Mouse (Mus musculus): ENCODE data around the gene Magi2.

Gene Magi2

GRCm38 (mm10) chr5:20537369-20538022 is 1310.7 kb downstream of the Magi2 start:
- no peak for DNase-seq

GRCm38 (mm10) chr5:20544374-20544773 is 1317.5 kb downstream of the Magi2 start:
- no peak for DNase-seq

GRCm38 (mm10) chr5:20559378-20559777 is 1332.5 kb downstream of the Magi2 start:
- DNase-seq = no peak

- DNase-seq = no peak
Measured at GRCm38 (mm10) chr5:20559821-20560220, 1333.0 kb downstream of the Magi2 start.

- DNase-seq = peak; percentile 33
Measured at GRCm38 (mm10) chr5:20568421-20568820, 1341.6 kb downstream of the Magi2 start.

GRCm38 (mm10) chr5:20568966-20569365 is 1342.1 kb downstream of the Magi2 start:
- peak; percentile 31 for DNase-seq

- no peak for DNase-seq
Measured at GRCm38 (mm10) chr5:20574816-20575215, 1348.0 kb downstream of the Magi2 start.

GRCm38 (mm10) chr5:20575798-20576197 is 1349.0 kb downstream of the Magi2 start:
- no peak for DNase-seq

- no peak for DNase-seq
Measured at GRCm38 (mm10) chr5:20576266-20576665, 1349.4 kb downstream of the Magi2 start.

GRCm38 (mm10) chr5:20578666-20579065 is 1351.8 kb downstream of the Magi2 start:
- DNase-seq = no peak

GRCm38 (mm10) chr5:20580619-20581018 is 1353.8 kb downstream of the Magi2 start:
- no peak for DNase-seq

- no peak for DNase-seq
Measured at GRCm38 (mm10) chr5:20582995-20583435, 1356.2 kb downstream of the Magi2 start.

- no peak for DNase-seq
Measured at GRCm38 (mm10) chr5:20583639-20584038, 1356.8 kb downstream of the Magi2 start.

- DNase-seq = no peak
Measured at GRCm38 (mm10) chr5:20584769-20585168, 1357.9 kb downstream of the Magi2 start.

GRCm38 (mm10) chr5:20589731-20590130 is 1362.9 kb downstream of the Magi2 start:
- DNase-seq = no peak

GRCm38 (mm10) chr5:20598196-20598595 is 1371.4 kb downstream of the Magi2 start:
- no peak for DNase-seq

GRCm38 (mm10) chr5:20603756-20604469 is 1377.1 kb downstream of the Magi2 start:
- DNase-seq = no peak

- DNase-seq = no peak
Measured at GRCm38 (mm10) chr5:20606497-20606896, 1379.7 kb downstream of the Magi2 start.

- no peak for DNase-seq
Measured at GRCm38 (mm10) chr5:20607503-20607902, 1380.7 kb downstream of the Magi2 start.

GRCm38 (mm10) chr5:20609206-20609935 is 1382.5 kb downstream of the Magi2 start:
- DNase-seq = no peak

- DNase-seq = no peak
Measured at GRCm38 (mm10) chr5:20610640-20611039, 1383.8 kb downstream of the Magi2 start.

GRCm38 (mm10) chr5:20612616-20613015 is 1385.8 kb downstream of the Magi2 start:
- DNase-seq = no peak

GRCm38 (mm10) chr5:20614891-20615290 is 1388.1 kb downstream of the Magi2 start:
- no peak for DNase-seq
